Mouse (Mus musculus): ENCODE results near the gene Catsper2.

Gene Catsper2

DNA sequence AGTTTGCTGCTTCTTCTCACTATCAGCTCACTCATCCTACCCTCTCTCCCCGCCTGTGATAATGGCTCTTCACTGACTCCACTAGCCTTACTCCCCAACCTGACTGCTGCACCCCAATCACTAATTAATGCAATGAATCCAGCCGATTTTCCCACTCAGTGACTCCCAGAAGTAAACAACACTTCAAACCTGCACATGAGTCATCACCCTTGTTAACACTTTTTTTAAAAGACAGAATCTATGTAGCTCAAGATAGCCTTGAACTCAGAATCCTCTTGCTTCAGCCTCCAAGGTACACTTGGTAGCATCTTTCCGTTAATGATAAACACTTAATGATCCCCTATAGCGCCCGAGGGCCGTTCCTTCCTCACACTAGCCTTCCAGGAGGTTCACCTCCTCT, 59.2 kb downstream of the Catsper2 start:
- DNase-seq (ENCODE audit: low spot score in 2 of 2), result no peak

DNA sequence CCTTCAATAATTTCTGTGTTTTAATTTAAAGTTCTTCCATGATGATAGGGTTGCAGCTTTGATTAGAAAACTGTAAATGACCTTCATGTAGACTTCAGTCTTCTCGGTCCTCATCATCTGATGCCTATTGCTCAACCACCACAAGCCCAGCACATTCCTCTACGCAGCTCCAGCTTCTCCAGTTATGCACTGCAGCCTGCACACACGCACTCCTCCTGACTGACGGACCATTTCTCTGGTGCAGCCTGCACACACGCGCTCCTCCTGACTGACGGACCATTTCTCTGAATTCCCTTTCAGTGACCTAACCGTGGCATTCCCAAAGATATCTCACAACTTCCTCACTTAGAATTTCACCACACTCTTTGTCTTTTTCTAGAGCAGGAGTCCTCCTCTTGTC, 60.4 kb downstream of the Catsper2 start:
- DNase-seq (ENCODE audit: low spot score in 2 of 2), result no peak
